Mouse (Mus musculus): ENCODE measurements around the gene Rap1a. TPM values are rescaled to one million over a fixed set of nuclear protein-coding genes. Genes with fewer than 3 reads are reported as not detected.

Gene Rap1a
- polyA plus RNA-seq, 1 experiment from 2014 or later: 122 TPM

Other genes starting within 250 kb of the Rap1a start
- 40.8 and 41.3 TPM in 2 replicates for gene Ddx20, start 113.8 kb downstream of the Rap1a start, polyA plus RNA-seq (2015; fragmentation: Nextera tagmentation; extraction: Ambion mirVana)
- gene Inka2, start 96.7 kb downstream of the Rap1a start, polyA plus RNA-seq (2015; fragmentation: Nextera tagmentation; extraction: Ambion mirVana): 2.6 TPM in 2 replicates
- gene Adora3, start 69.5 kb upstream of the Rap1a start, polyA plus RNA-seq (2015; fragmentation: Nextera tagmentation; extraction: Ambion mirVana): 0.14 and 0.21 TPM in 2 replicates
- 0.25 and 0.47 TPM in 2 replicates for gene Tmigd3, start 69.6 kb upstream of the Rap1a start, polyA plus RNA-seq (2015; fragmentation: Nextera tagmentation; extraction: Ambion mirVana)
- gene I830077J02Rik, start 131.3 kb upstream of the Rap1a start, polyA plus RNA-seq (2015; fragmentation: Nextera tagmentation; extraction: Ambion mirVana): 0.82 and 0.93 TPM in 2 replicates
- 127 and 133 TPM in 2 replicates for gene Wdr77, start 158.0 kb upstream of the Rap1a start, polyA plus RNA-seq (2015; fragmentation: Nextera tagmentation; extraction: Ambion mirVana)
- 463 and 467 TPM in 2 replicates for gene Atp5f1, start 158.8 kb upstream of the Rap1a start, polyA plus RNA-seq (2015; fragmentation: Nextera tagmentation; extraction: Ambion mirVana)
- 1.3 and 1.7 TPM in 2 replicates for gene Ovgp1, start 172.4 kb upstream of the Rap1a start, polyA plus RNA-seq (2015; fragmentation: Nextera tagmentation; extraction: Ambion mirVana)
- 5.1 and 5.5 TPM in 2 replicates for gene Pifo, start 213.3 kb upstream of the Rap1a start, polyA plus RNA-seq (2015; fragmentation: Nextera tagmentation; extraction: Ambion mirVana)
- gene Chil5, start 231.5 kb upstream of the Rap1a start, polyA plus RNA-seq (2015; fragmentation: Nextera tagmentation; extraction: Ambion mirVana): 0.19 and 0.21 TPM in 2 replicates

All from lung, embryonic 15.5 days (tissue).